Mouse (Mus musculus): ENCODE data around the gene Mtf2. TPM values are rescaled to one million over a fixed set of nuclear protein-coding genes. Genes with fewer than 3 reads are reported as not detected.
"Not testable (repeated sequence)": the region's sequence is repeated elsewhere in the genome, so short reads cannot be mapped to it uniquely, and the experiment has no call there.

Gene Mtf2
- 32.5 and 36.9 TPM in 2 replicates for total RNA-seq (2015)
- total RNA-seq (2017): 33.3 and 46.3 TPM in 2 replicates

- peak; percentile 100 for ATAC-seq (ENCODE audit: poor library complexity, severe bottlenecking)
Observed at GRCm38 (mm10) chr5:108065465-108066411, at the start of gene Mtf2. Gene Mtf2 (plus strand): TSS chr5:108065674.

GRCm38 (mm10) chr5:108017232-108017631 lies 48.2 kb upstream of the Mtf2 start:
- no peak for ATAC-seq (ENCODE audit: poor library complexity, severe bottlenecking)

- ATAC-seq (ENCODE audit: poor library complexity, severe bottlenecking): no peak
Observed at GRCm38 (mm10) chr5:108019367-108019766, 46.1 kb upstream of the Mtf2 start.

GRCm38 (mm10) chr5:108021346-108021745 lies 44.1 kb upstream of the Mtf2 start:
- no peak for ATAC-seq (ENCODE audit: poor library complexity, severe bottlenecking)

DNA sequence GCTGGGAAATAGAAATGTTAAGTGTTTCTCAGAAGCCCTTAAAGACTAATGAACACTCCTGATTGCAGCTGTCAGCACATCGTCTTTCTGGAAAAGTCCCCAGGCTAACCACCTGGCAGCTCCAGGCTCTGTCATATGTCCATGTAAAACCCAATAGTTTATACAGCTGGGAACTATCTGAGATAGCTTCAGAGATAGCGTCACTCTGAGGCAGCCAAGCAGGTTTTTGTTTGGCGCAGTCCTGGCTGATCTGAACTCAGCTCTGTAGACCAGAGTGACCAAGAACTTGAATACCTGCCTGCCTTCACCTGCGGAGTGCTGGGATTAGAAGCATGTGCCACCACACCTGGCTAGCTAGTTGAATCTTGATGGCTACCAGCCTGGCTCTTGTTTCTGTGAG lies 37.2 kb upstream of the Mtf2 start:
- ATAC-seq (ENCODE audit: poor library complexity, severe bottlenecking): no peak

GRCm38 (mm10) chr5:108028797-108029536 lies 36.5 kb upstream of the Mtf2 start:
- not testable (repeated sequence) for ATAC-seq (ENCODE audit: poor library complexity, severe bottlenecking)

GRCm38 (mm10) chr5:108029968-108030367 lies 35.5 kb upstream of the Mtf2 start:
- ATAC-seq (ENCODE audit: poor library complexity, severe bottlenecking): peak; percentile 43

DNA sequence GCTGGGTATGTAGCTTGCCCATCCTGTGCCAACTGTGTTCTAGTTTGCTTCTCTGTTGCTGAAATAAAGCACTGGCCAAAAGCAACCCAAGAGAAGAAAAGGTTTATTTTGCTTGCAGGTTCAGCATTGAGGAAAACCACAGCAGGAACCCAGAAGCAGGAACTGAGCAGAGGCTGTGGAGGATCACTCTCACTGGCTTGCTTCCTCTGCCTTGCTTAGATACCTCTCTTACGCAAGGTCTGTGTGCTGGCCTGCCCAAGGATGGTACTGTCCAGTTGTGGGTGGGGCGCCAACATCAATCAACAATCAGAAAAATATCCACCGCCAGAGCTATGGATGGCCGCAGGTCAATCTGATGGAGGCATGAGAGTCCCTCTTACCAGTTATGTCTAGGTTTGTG lies 34.2 kb upstream of the Mtf2 start:
- peak; percentile 94 for ATAC-seq (ENCODE audit: poor library complexity, severe bottlenecking)

DNA sequence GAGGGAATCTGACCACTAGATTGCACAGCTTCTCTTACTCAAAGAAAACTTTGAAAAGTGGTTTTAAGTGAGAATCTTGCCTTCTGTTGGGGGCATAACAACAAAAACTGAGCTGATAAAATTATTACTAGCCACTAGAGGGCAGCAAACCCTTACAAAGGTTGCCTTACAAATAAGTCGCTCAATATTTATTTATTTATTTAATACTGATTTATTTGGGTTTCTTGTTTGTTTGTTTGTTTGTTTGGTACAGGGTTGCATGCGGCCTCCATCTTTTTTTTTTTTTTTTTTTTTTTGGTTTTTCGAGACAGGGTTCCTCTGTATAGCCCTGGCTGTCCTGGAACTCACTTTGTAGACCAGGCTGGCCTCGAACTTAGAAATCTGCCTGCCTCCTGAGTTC lies 31.3 kb upstream of the Mtf2 start:
- ATAC-seq (ENCODE audit: poor library complexity, severe bottlenecking): no peak

DNA sequence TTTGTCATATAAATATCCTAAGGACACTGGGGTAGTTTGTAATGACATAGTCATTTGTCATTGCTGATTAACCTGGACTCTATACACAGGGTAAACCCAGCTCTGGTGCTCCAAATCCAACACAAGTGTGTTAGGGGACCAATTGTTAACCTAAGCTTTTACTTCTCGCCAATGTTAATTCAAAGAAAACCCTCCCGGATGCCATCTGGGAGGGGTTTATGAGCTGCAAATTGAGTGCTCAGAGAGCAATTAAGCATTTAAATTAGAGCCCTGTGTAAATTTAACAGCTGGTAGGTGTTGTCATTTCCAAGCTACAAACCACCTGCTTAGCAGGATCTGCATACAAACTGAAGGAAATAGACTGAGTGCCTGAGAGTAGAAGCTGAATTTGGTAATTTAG lies 30.0 kb upstream of the Mtf2 start:
- ATAC-seq (ENCODE audit: poor library complexity, severe bottlenecking): no peak

DNA sequence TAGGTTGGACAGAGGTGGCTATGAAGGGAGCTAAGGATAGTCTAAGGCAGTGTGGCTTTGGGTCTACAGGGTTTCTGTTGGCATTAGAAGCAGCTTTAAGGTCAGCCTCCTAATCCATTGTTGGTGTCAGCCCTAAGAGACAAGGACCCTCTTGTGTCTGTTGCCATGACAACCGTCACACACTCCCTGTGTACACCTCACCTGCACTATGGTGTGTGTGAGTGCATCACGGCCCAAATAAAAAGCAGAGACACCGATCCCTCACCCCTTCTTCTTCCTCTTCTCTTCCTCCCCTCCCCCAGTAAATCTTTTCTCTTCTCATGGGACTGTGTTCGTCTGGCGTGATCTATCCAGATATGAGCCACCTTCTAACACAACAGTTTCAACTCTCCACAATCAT lies 23.4 kb upstream of the Mtf2 start:
- no peak for ATAC-seq (ENCODE audit: poor library complexity, severe bottlenecking)

DNA sequence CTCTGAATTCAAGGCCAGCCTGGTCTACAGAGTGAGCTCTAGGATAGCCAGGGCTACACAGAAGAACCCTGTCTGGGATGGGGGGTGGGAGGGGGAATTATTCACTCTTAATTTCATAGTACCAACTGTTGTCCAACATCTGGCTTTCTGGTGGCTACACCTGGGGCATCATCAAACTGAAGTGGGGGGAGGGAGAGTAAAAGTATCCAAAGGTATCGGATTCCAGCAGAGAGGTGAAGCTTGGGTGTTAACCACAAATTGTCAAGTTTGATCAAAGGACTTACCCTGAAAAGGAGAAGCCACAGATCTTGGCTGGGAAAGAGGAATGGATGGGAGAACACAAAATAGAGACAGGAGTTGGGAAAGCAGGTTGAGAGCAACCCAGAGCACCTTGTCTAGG lies 21.6 kb upstream of the Mtf2 start:
- no peak for ATAC-seq (ENCODE audit: poor library complexity, severe bottlenecking)

DNA sequence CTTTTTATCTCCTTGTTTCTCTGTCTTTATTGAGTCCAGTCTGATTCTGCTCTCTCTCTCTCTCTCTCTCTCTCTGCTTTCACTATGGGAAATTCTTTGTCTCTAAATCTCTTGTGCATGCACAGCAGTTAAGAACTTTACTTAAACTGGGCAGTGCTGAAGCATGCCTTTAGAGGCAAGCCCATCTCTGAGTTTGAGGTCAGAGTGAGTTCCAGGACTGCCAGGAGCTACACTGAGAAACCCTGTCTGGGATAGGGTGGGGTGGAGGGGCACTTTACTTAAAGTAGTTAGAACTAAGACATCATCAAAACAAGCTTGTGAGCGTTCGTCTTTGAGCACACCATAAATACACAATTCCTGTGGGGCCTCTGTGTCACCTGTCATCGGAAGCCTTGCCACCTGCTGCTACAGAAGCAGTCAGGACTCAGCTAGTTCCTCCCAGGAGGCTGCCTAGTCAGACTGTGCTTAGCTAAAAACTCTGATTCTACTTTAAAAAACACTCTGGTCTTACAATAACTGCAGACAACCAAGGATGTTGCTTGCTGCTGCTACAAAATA lies 15.7 kb upstream of the Mtf2 start:
- ATAC-seq (ENCODE audit: poor library complexity, severe bottlenecking): no peak

GRCm38 (mm10) chr5:108051026-108051425 lies 14.4 kb upstream of the Mtf2 start:
- no peak for ATAC-seq (ENCODE audit: poor library complexity, severe bottlenecking)

DNA sequence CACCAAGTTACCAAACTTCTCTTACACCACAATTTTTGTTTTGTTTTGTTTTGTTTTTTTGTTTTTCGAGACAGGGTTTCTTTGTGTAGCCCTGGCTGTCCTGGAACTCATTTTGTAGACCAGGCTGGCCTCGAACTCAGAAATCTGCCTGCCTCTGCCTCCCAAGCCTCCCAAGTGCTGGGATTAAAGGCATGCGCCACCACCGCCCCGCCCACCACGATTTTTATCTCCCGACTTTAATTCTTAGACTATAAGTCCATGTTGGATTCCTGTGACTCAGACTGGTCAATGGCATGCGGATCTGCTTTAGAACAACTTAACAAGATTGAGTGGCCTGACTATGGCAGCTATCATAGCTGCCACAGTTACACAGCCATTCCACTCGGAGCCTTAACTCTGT lies 13.7 kb upstream of the Mtf2 start:
- ATAC-seq (ENCODE audit: poor library complexity, severe bottlenecking): not testable (repeated sequence)

- no peak for ATAC-seq (ENCODE audit: poor library complexity, severe bottlenecking)
Observed at GRCm38 (mm10) chr5:108052200-108052599, 13.3 kb upstream of the Mtf2 start.

- ATAC-seq (ENCODE audit: poor library complexity, severe bottlenecking): no peak
Observed at GRCm38 (mm10) chr5:108053566-108053965, 11.9 kb upstream of the Mtf2 start.

DNA sequence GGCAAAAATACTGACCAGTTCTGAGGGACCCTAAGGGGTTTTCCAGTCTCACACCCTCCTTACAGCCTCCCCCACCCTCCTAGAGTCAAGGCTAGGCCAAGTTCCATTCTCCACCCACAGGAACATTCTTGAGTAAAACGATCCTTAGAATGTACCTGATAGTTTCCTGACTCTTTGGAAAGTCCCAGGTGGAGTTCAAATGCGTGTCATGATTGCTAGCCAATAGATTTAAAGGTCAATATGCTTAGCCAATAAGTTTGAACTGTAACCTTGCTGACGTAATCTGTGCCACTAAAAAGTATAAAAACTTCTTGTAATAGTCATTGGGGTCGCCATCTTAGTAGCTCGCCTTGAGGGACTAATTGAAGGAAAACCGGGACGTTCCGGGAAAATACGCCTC lies 5.1 kb upstream of the Mtf2 start:
- ATAC-seq (ENCODE audit: poor library complexity, severe bottlenecking): no peak

- no peak for ATAC-seq (ENCODE audit: poor library complexity, severe bottlenecking)
Observed at GRCm38 (mm10) chr5:108072301-108072700, 6.8 kb downstream of the Mtf2 start.

DNA sequence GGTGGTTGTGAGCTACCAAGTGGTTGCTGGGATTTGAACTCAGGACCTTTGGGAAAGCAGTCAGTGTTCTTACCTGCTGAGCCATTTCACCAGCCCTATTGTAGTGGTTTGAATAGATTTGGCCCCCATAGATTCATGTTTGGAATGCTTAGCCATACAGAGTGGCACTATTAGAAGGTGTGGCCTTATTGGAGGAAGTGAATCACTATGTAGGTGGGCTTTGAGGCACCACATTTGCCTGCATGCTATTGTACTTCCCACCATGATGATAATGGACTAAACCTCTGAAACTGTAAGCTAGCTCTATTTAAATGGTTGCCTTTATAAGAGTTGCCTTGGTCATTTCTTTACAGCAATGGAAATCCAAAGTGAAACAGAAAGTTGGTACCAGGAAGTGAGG lies 10.8 kb downstream of the Mtf2 start:
- ATAC-seq (ENCODE audit: poor library complexity, severe bottlenecking): no peak

- ATAC-seq (ENCODE audit: poor library complexity, severe bottlenecking): no peak
Observed at GRCm38 (mm10) chr5:108076833-108077540, 11.5 kb downstream of the Mtf2 start.

Data from megakaryocyte, adult 5-6 weeks (primary cell).